In genomic region chr11:17211258-17212140, GRCm38 (mm10) we compare ENCODE assay signal across 8 mouse cellular contexts. TPM values are rescaled to one million over a fixed set of nuclear protein-coding genes. Genes with fewer than 3 reads are reported as not detected.
DNase-seq lines count a peak whose midpoint lies in the region; ATAC-seq lines count a peak whose summit lies in the region.

Gene Pno1 (minus strand): TSS chr11:17211568.

- H3K4me2 ChIP-seq in hindbrain, embryonic 12.5 days (replicated peaks), result peak within 1 kb of the TSS; percentile 61

- ATAC-seq in hindbrain, embryonic 12.5 days (ENCODE audit: low FRiP score), result peak; percentile 99

- DNase-seq in NIH3T3 (ENCODE audit: low read depth), result peak; percentile 99
- DNase-seq in cerebellum, postnatal 10 days, result peak; percentile 98
- DNase-seq in frontal cortex, postnatal 10 days (ENCODE audit: low spot score in 2 of 2), result peak; percentile 96
- peak; percentile 98 for DNase-seq in layer of hippocampus, postnatal 14 days (ENCODE audit: low spot score in 2 of 2)
- peak; percentile 96 for DNase-seq in lung, postnatal 14 days
- peak; percentile 95 for DNase-seq in retina, adult 2 months (ENCODE audit: low read depth, low spot score)
- DNase-seq in thymus, postnatal 36 days, result peak; percentile 93 to 95

- H3K36me3 ChIP-seq in hindbrain, embryonic 12.5 days, result peaks cover 18% of the 10 kb centered on the region

- no peaks in the 10 kb centered on the region for H3K27me3 ChIP-seq in hindbrain, embryonic 12.5 days

- peaks cover 22% of the 10 kb centered on the region for H3K4me1 ChIP-seq in hindbrain, embryonic 12.5 days

- H3K4me3 ChIP-seq in hindbrain, embryonic 12.5 days, result peak within 1 kb of the TSS; percentile 89

- H3K27ac ChIP-seq in hindbrain, embryonic 12.5 days, result peak within 1 kb of the TSS; percentile 73

- H3K9ac ChIP-seq in hindbrain, embryonic 12.5 days, result peak within 1 kb of the TSS; percentile 70

- under 1% methylated on average over 56 of the region's 65 CpGs for WGBS in hindbrain, embryonic 12.5 days

- no peaks in the 10 kb centered on the region for H3K9me3 ChIP-seq in hindbrain, embryonic 12.5 days (replicated peaks)

RNA-seq across cellular contexts. Expression of gene Pno1, which starts in this region (rescaled TPM):
- polyA plus RNA-seq in hindbrain, embryonic 12.5 days (2016; fragmentation: Nextera tagmentation; extraction: Ambion mirVana), result 59.9 and 64.9 TPM in 2 replicates
- total RNA-seq in layer of hippocampus, postnatal 14 days (2021), result 10 to 100 TPM; 26.1 to 31.7 TPM

Comparison
In these comparisons a context has a peak if more than half of its experiments do, and no peak if none do; other contexts are left out.
1. Peak in every context shown above with its lines: DNase-seq, ATAC-seq, H3K4me3 ChIP-seq and H3K27ac ChIP-seq.